Mouse (Mus musculus) heart, adult 2 months (tissue): ENCODE measurements around the gene Rchy1. TPM values are rescaled to one million over a fixed set of nuclear protein-coding genes. Genes with fewer than 3 reads are reported as not detected.

Experiments
- DNase-seq, 2 experiments: peaks; one replicate each; pipeline ENCODE4 v3.0.0; 2021
- H3K27ac ChIP-seq: fragments of 200-600 bp; 2 replicates; pipeline ENCODE4 v1.8.1; 2022
- H3K27me3 ChIP-seq: fragments of 200-500 bp; 2 replicates; pipeline ENCODE4 v1.6.1; 2012; ENCODE audit warnings: mild to moderate bottlenecking, low read length, inconsistent platforms, mixed read lengths; ENCODE audit not compliant: control insufficient read depth, insufficient read depth
- H3K36me3 ChIP-seq: fragments of 200-500 bp; 2 replicates; pipeline ENCODE4 v1.6.1; 2012; ENCODE audit warnings: low read length, inconsistent platforms; ENCODE audit not compliant: control insufficient read depth, insufficient read depth
- H3K4me1 ChIP-seq: fragments of 200-500 bp; 2 replicates; pipeline ENCODE4 v1.6.1; 2011; ENCODE audit warnings: low read length; ENCODE audit not compliant: control insufficient read depth, insufficient read depth
- H3K4me3 ChIP-seq: fragments of 200-600 bp; 2 replicates; pipeline ENCODE4 v1.8.1; 2022
- H3K79me2 ChIP-seq: fragments of 200-500 bp; replicated peaks from 2 replicates; pipeline ENCODE4 v1.6.1; 2012; ENCODE audit warnings: mild to moderate bottlenecking, inconsistent platforms, low read length, moderate library complexity, mixed read lengths; ENCODE audit not compliant: control insufficient read depth, insufficient read depth
- H3K9ac ChIP-seq: fragments of 200-500 bp; 2 replicates; pipeline ENCODE4 v1.6.1; 2012; ENCODE audit warnings: low read depth, mild to moderate bottlenecking, control low read depth, inconsistent platforms, low read length, mixed read lengths
- CTCF ChIP-seq: fragments of 200-600 bp; IDR thresholded peaks from 2 replicates; pipeline ENCODE4 v1.8.1; 2022; ENCODE audit warnings: antibody characterized with exemption, mild to moderate bottlenecking, moderate library complexity
- EP300 ChIP-seq: fragments of 200-500 bp; IDR thresholded peaks from 2 replicates; pipeline ENCODE4 v1.6.1; 2011; ENCODE audit warnings: low read depth, low read length, control low read depth; ENCODE audit not compliant: insufficient read depth
- POLR2A ChIP-seq: fragments of 200-500 bp; IDR thresholded peaks from 2 replicates; pipeline ENCODE4 v1.6.1; 2011; ENCODE audit warnings: mild to moderate bottlenecking, low read depth, low read length, control low read depth; ENCODE audit not compliant: insufficient read depth
- WGBS: fragments of 180-500 bp; shearing (Covaris S2); methylation state at CpG from one replicate; pipeline ENCODE4 v1.1.7; 2018; 5-methylcytosine and 5-hydroxymethylcytosine counted together
- intact Hi-C: fragments of 180-260 bp; cut with DNase I; formaldehyde crosslinking; loops from one replicate; pipeline ENCODE4 v1.15.1; 2025
- polyA plus RNA-seq: library from polyadenylated mRNA; depleted of rRNA; stranded (reverse); fragments of >200 nt; gene quantifications from 2 replicates; pipeline ENCODE4 v1.2.3, GENCODE M21; 2012; rRNA removed
- total RNA-seq, 2 experiments: library from RNA; stranded (reverse); gene quantifications; 2 replicates each; pipeline ENCODE4 v1.2.3; 2021

Rchy1 gene
- total and polyA plus RNA-seq, 3 experiments: 21.8 to 33.0 (median 26.9) TPM

DNA sequence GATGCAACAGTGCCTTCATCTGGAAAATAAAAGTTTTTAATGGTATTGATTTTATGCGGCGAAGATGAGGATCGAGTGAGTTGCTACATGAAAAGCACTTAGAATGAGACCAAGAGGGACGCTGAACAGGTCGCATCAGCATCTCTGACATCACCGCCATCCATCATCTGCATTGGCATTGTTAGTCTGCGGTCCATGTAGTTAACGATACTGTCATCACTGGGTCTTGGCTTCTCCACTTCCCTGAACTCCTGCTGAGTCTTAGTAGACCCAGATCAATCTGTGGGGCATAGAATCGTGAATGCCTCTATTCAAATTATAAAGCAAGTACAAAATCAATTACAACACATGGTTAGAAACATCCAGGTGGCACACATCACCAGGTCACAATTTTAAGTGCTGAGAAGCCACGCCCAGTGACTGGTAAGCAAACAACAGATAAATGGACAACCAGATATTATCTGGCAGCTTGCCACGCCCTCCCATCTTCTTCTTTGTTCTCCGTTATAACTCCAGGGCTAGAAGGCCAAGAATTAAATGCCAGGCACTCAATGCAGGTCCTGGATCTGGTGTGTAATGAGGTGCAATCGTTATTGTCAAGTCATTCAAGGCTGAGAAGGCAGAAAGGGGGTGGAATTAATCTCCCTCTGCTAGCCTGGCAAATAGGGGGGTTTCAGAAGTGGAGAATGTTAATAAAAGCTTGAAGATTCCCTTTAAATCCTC lies 51.3 kb downstream of the Rchy1 start:
- WGBS: 78% methylated on average over 13 of the region's 13 CpGs
- Histone ChIP-seq H3K79me2 (no peaks in the 10 kb centered on the region), H3K27ac (no peak overlapping the region), H3K36me3 (no peaks in the 10 kb centered on the region), H3K9ac (no peak overlapping the region), H3K4me3 (no peak overlapping the region), H3K4me1 (no peaks in the 10 kb centered on the region), H3K27me3 (no peaks in the 10 kb centered on the region)
- intact Hi-C loops: no loop called here
- TF ChIP-seq POLR2A (no peak), EP300 (no peak), CTCF (no peak)
- no peak for DNase-seq

DNA sequence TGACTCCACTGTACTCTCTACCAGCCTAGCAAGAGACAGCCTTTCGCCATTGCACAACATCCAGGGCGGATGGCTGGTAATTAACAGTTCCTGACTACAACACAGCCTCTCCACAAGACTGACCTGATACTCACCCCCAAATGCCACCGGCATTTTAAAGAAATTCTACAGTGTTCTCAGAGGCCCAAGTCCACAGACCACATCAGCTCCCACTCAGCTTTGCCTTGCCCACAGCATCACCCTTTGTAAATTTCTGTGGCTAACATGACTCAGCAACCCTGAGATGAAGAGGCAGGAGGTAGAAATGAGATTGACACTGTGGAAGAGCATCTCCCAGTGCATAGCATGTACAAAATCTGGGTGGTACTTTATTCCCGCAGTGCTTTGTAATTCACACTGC lies 52.3 kb downstream of the Rchy1 start:
- Histone ChIP-seq H3K4me3 (no peak overlapping the region), H3K27me3 (no peaks in the 10 kb centered on the region), H3K27ac (no peak overlapping the region), H3K36me3 (no peaks in the 10 kb centered on the region), H3K4me1 (no peaks in the 10 kb centered on the region), H3K79me2 (no peaks in the 10 kb centered on the region), H3K9ac (no peak overlapping the region)
- DNase-seq: no peak
- 94% methylated on average over 4 of the region's 4 CpGs for WGBS
- intact Hi-C loops: no loop called here
- TF ChIP-seq CTCF (no peak), POLR2A (no peak), EP300 (no peak)

DNA sequence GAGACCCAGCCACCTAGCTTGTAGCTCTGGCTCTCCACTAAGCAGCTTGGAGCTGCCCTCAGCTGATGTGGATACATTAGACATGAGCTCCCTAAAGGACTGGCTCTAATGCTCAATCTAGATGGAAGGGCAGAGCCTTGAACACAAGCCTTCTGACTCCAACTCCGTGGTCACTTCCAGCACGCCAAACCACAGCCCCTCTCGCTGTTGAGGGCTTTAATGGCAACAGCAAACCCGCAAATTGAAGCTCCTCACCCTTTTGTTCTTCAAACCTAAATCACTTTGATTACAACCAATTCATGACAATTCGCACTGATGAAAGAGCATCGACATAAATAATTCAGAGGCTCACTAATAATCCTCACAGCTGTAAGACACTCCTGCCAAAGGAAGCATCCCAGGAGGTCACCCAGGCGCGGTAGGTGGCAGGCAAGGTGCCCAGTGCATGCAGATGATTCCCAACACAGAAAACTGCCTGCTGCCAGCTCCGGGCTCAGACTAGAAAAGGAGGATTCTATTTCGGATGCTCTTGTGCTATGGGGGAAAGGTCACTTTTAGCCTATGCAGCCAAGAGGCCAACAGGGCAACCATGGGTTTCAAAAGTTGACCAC lies 53.8 kb downstream of the Rchy1 start:
- DNase-seq: peak; percentile 44 to 68
- TF ChIP-seq CTCF (no peak), POLR2A (no peak), EP300 (no peak)
- Histone ChIP-seq H3K4me3 (no peak overlapping the region), H3K4me1 (no peaks in the 10 kb centered on the region), H3K36me3 (no peaks in the 10 kb centered on the region), H3K9ac (no peak overlapping the region), H3K27ac (no peak overlapping the region), H3K27me3 (no peaks in the 10 kb centered on the region), H3K79me2 (no peaks in the 10 kb centered on the region)
- intact Hi-C loops: no loop called here
- WGBS: 53% methylated on average over 10 of the region's 10 CpGs

Other genes starting within 250 kb of the Rchy1 start
- not detected for gene Odaph, start 24.4 kb upstream of the Rchy1 start, total RNA-seq
- not detected in 2 replicates for gene Odaph, start 24.4 kb upstream of the Rchy1 start, polyA plus RNA-seq
- gene Cdkl2, start 80.8 kb upstream of the Rchy1 start, total RNA-seq: 1 to 10 TPM; 3.5 to 4.0 TPM
- gene Cdkl2, start 80.8 kb upstream of the Rchy1 start, polyA plus RNA-seq: 1.1 and 1.8 TPM in 2 replicates
- 10 to 100 TPM; 57.0 to 61.2 TPM for gene G3bp2, start 120.7 kb upstream of the Rchy1 start, total RNA-seq
- gene G3bp2, start 120.7 kb upstream of the Rchy1 start, polyA plus RNA-seq: 14.6 and 27.5 TPM in 2 replicates
- 10 to 100 TPM; 39.0 to 45.4 TPM for gene Uso1, start 174.9 kb upstream of the Rchy1 start, total RNA-seq
- 12.3 and 23.8 TPM in 2 replicates for gene Uso1, start 174.9 kb upstream of the Rchy1 start, polyA plus RNA-seq